Mouse (Mus musculus) hindbrain, embryonic 16.5 days (tissue): Measurements from ENCODE around the gene B2m. TPM values are rescaled to one million over a fixed set of nuclear protein-coding genes. Genes with fewer than 3 reads are reported as not detected.

Experiments used
- ATAC-seq: fragments of 200-750 bp; cut with Nextera tagmentation; 2 replicates; pipeline ENCODE4 v1.8.0; 2017; ENCODE audit warnings: moderate TSS enrichment, moderate library complexity
- H3K27ac ChIP-seq: fragments of 300-500 bp; sonication (generic); 2 replicates; pipeline ENCODE4 v1.5.1; 2014; ENCODE audit warnings: low read depth, mild to moderate bottlenecking, control low read depth, low read length, moderate library complexity
- H3K27me3 ChIP-seq: fragments of 300-500 bp; sonication (generic); replicated peaks from 2 replicates; pipeline ENCODE4 v1.6.1; 2014; ENCODE audit warnings: low read length; ENCODE audit not compliant: control insufficient read depth, insufficient read depth
- H3K36me3 ChIP-seq: fragments of 300-500 bp; sonication (generic); 2 replicates; pipeline ENCODE4 v1.6.1; 2014; ENCODE audit warnings: mild to moderate bottlenecking, low read length, moderate library complexity, mixed read lengths; ENCODE audit not compliant: control insufficient read depth, insufficient read depth
- H3K4me1 ChIP-seq: fragments of 300-500 bp; sonication (generic); 2 replicates; pipeline ENCODE4 v1.6.1; 2014; ENCODE audit warnings: low read depth, low read length; ENCODE audit not compliant: control insufficient read depth, insufficient read depth
- H3K4me2 ChIP-seq: fragments of 300-500 bp; sonication (generic); 2 replicates; pipeline ENCODE4 v1.6.1; 2014; ENCODE audit warnings: mild to moderate bottlenecking, low read length, control low read depth, moderate library complexity
- H3K4me3 ChIP-seq: fragments of 300-500 bp; sonication (generic); 2 replicates; pipeline ENCODE4 v1.5.1; 2014; ENCODE audit warnings: mild to moderate bottlenecking, low read length, control low read depth, moderate library complexity
- H3K9ac ChIP-seq: fragments of 300-500 bp; sonication (generic); 2 replicates; pipeline ENCODE4 v1.6.1; 2014; ENCODE audit warnings: low read depth, mild to moderate bottlenecking, control low read depth, low read length, moderate library complexity
- H3K9me3 ChIP-seq: fragments of 300-500 bp; sonication (generic); 2 replicates; pipeline ENCODE4 v1.6.1; 2014; ENCODE audit warnings: mild to moderate bottlenecking, low read length, moderate library complexity; ENCODE audit not compliant: control insufficient read depth
- WGBS: fragments of 180-500 bp; shearing (Covaris S2); extraction: QIAGEN DNeasy Blood & Tissue Kit; methylation state at CpG from one replicate; pipeline ENCODE4 v1.1.7; 2014; 5-methylcytosine and 5-hydroxymethylcytosine counted together
- polyA plus RNA-seq: library from polyadenylated mRNA; unstranded; fragments of >200 nt; fragmentation: Nextera tagmentation; extraction: Ambion mirVana; gene quantifications from 2 replicates; pipeline ENCODE4 v1.2.1, GENCODE M21; 2015

Gene B2m
- polyA plus RNA-seq, 1 experiment from 2014 or later = 120 TPM

DNA sequence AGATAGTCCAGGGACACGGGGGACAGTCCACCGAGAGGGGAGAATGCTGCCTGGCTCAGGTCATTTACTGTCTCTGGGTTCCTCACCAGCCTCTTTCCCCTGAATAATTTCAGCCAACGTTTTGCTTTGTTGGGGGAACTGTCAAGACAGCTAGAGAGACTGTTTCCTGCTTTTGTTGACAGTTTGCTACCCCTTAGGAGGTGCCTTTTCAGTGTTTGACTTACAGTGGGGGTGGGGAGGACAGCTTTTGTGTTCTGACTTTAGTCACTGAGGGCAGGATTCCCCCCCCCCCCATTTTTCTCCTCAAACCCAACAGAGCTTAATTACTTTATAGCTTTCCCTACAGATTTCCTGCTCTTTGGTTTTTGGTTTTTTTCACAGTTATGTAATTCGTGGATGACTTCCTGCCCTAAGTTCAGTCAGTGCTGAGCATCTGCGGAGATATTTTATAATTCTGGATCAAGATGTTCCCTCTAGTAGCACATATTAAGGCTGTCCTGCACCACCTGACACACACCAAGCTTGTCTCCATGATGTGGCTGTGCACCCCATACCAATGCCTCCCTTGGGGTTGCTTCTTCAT, 20.6 kb upstream of the B2m start:
- no peak overlapping the region for H3K9ac ChIP-seq
- no peaks in the 10 kb centered on the region for H3K9me3 ChIP-seq
- H3K36me3 ChIP-seq = no peaks in the 10 kb centered on the region
- H3K27ac ChIP-seq = no peak overlapping the region
- H3K4me2 ChIP-seq = no peak overlapping the region
- H3K4me3 ChIP-seq = no peak overlapping the region
- H3K4me1 ChIP-seq = no peaks in the 10 kb centered on the region
- H3K27me3 ChIP-seq = no peaks in the 10 kb centered on the region
- no peak for ATAC-seq
- WGBS = 36% methylated on average over 5 of the region's 5 CpGs

GRCm38 (mm10) chr2:122127635-122128034, 19.9 kb upstream of the B2m start:
- Histone ChIP-seq H3K27ac (no peak overlapping the region), H3K36me3 (no peaks in the 10 kb centered on the region), H3K9me3 (no peaks in the 10 kb centered on the region), H3K4me3 (no peak overlapping the region), H3K9ac (no peak overlapping the region), H3K4me1 (no peaks in the 10 kb centered on the region), H3K27me3 (no peaks in the 10 kb centered on the region), H3K4me2 (no peak overlapping the region)
- 96% methylated on average over 4 of the region's 4 CpGs for WGBS
- ATAC-seq = no peak

- Histone ChIP-seq H3K4me1 (no peaks in the 10 kb centered on the region), H3K27ac (no peak overlapping the region), H3K27me3 (no peaks in the 10 kb centered on the region), H3K4me3 (no peak overlapping the region), H3K4me2 (no peak overlapping the region), H3K9me3 (peaks cover 2% of the 10 kb centered on the region; the same call in 1 of the 2 replicates), H3K36me3 (no peaks in the 10 kb centered on the region), H3K9ac (no peak overlapping the region)
- no peak for ATAC-seq
- 90% methylated on average over 2 of the region's 2 CpGs for WGBS
Observed at GRCm38 (mm10) chr2:122132078-122132477, 15.4 kb upstream of the B2m start.

DNA sequence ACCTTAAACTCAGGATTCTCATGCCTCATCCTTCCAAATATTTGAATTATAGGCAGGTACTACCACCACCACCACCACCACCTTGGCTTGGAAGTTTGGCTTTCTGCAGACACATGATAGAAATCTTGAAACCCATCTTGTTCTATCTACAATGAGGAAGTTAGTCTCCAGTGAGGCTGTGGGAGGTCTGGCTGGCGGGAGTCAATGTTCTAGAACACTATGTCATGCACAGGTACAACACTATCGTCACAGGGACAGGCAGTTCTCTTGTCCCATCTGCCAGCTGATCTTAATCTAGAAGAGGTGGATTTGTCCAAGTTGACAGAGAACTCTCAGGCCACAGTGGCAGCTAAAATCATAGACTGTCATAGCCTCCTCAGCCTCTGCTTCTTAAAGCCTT, 14.9 kb upstream of the B2m start:
- peaks cover 2% of the 10 kb centered on the region; the same call in 1 of the 2 replicates for H3K9me3 ChIP-seq
- no peaks in the 10 kb centered on the region for H3K27me3 ChIP-seq
- no peaks in the 10 kb centered on the region for H3K4me1 ChIP-seq
- no peak for ATAC-seq
- no peak overlapping the region for H3K27ac ChIP-seq
- H3K4me2 ChIP-seq = no peak overlapping the region
- 88% methylated on average over 2 of the region's 2 CpGs for WGBS
- no peak overlapping the region for H3K9ac ChIP-seq
- no peaks in the 10 kb centered on the region for H3K36me3 ChIP-seq
- H3K4me3 ChIP-seq = no peak overlapping the region

DNA sequence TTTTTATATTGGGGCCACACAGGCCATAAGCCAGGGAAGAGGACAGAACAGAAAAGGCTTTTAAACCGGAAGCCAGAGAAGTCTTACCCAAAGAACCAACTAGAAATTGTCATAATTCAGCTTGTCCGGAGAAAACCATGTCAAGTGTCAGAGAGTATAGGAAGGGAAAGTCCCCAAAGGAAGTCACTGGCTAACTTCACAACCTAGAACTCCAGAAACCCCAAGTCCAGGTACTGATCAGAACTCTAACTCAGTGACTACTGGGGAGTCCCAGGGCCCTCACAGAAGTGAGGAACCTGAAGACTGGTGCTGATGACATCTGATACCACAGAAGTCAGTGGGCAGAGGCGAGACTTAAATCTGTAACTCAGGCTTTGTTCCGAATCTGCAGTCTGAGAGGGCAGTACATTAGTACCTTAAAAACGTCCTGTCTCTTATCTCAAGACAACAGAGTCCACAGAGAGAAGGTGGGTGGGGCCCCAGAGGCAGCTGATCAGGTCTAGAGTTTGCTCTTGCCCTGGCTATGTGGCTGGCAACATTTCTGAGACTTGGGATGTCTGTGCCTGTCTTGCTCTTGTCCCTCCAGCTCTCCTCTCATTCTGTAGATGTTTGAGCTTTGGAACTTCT, 9.5 kb upstream of the B2m start:
- no peak overlapping the region for H3K4me3 ChIP-seq
- no peak overlapping the region for H3K27ac ChIP-seq
- no peaks in the 10 kb centered on the region for H3K27me3 ChIP-seq
- H3K9me3 ChIP-seq = peaks cover 2% of the 10 kb centered on the region; the same call in 1 of the 2 replicates
- ATAC-seq = no peak
- H3K4me1 ChIP-seq = no peaks in the 10 kb centered on the region
- H3K9ac ChIP-seq = no peak overlapping the region
- no peaks in the 10 kb centered on the region for H3K36me3 ChIP-seq
- 62% methylated on average over 5 of the region's 5 CpGs for WGBS
- no peak overlapping the region for H3K4me2 ChIP-seq

- Histone ChIP-seq H3K4me2 (no peak overlapping the region), H3K4me3 (no peak overlapping the region), H3K9ac (no peak overlapping the region), H3K4me1 (no peaks in the 10 kb centered on the region), H3K9me3 (peaks cover 2% of the 10 kb centered on the region; the same call in 1 of the 2 replicates), H3K27ac (no peak overlapping the region), H3K27me3 (no peaks in the 10 kb centered on the region), H3K36me3 (no peaks in the 10 kb centered on the region)
- 87% methylated on average over 2 of the region's 2 CpGs for WGBS
- no peak for ATAC-seq
Observed at GRCm38 (mm10) chr2:122140815-122141214, 6.7 kb upstream of the B2m start.

- H3K4me3 ChIP-seq = no peak overlapping the region
- H3K4me1 ChIP-seq = no peaks in the 10 kb centered on the region
- no peak for ATAC-seq
- no peak overlapping the region for H3K9ac ChIP-seq
- WGBS = 70% methylated on average over 5 of the region's 5 CpGs
- H3K36me3 ChIP-seq = no peaks in the 10 kb centered on the region
- no peaks in the 10 kb centered on the region for H3K27me3 ChIP-seq
- H3K4me2 ChIP-seq = no peak overlapping the region
- H3K9me3 ChIP-seq = peaks cover 2% of the 10 kb centered on the region; the same call in 1 of the 2 replicates
- H3K27ac ChIP-seq = no peak overlapping the region
Observed at GRCm38 (mm10) chr2:122141332-122141967, 6.0 kb upstream of the B2m start.

- Histone ChIP-seq H3K27ac (no peak overlapping the region), H3K4me2 (no peak overlapping the region), H3K4me3 (no peak overlapping the region), H3K9ac (no peak overlapping the region), H3K4me1 (peaks cover 4% of the 10 kb centered on the region), H3K36me3 (no peaks in the 10 kb centered on the region), H3K9me3 (no peaks in the 10 kb centered on the region), H3K27me3 (no peaks in the 10 kb centered on the region)
- WGBS = 93% methylated on average over 3 of the region's 3 CpGs
- ATAC-seq = no peak
Observed at GRCm38 (mm10) chr2:122143111-122143510, 4.4 kb upstream of the B2m start.

- H3K27ac ChIP-seq = no peak overlapping the region
- no peak overlapping the region for H3K4me3 ChIP-seq
- no peak overlapping the region for H3K9ac ChIP-seq
- no peaks in the 10 kb centered on the region for H3K9me3 ChIP-seq
- H3K4me2 ChIP-seq = no peak overlapping the region
- H3K36me3 ChIP-seq = no peaks in the 10 kb centered on the region
- H3K27me3 ChIP-seq = no peaks in the 10 kb centered on the region
- ATAC-seq = no peak
- peaks cover 4% of the 10 kb centered on the region for H3K4me1 ChIP-seq
- WGBS = 76% methylated on average over 4 of the region's 4 CpGs
Observed at GRCm38 (mm10) chr2:122145756-122146155, 1.7 kb upstream of the B2m start.
